Mouse (Mus musculus): ENCODE data around the gene Ssr1. TPM values are rescaled to one million over a fixed set of nuclear protein-coding genes. Genes with fewer than 3 reads are reported as not detected.

The Ssr1 gene
- polyA plus RNA-seq, 1 experiment from 2014 or later, result 131 TPM

DNA sequence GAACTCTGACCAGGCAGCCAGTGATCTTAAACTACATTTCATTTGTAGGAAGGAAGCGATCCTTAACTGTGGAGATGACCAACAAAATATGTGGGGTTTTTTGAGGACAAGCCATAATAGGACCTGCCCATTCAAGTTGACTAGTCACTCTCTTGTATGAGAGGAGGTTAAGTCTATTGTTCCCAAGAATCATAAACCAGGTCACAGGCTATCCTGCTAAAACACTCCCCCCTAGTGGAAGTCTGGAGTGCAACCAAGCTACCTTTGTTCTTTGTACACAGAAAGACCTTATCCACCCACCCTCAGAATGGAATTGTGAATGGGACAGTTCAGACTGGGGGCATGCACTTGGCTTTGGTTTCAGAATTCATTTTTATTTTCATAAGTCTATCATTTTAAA, 49.7 kb downstream of the Ssr1 start:
- H3K36me3 ChIP-seq, result peaks cover 24% of the 10 kb centered on the region
- H3K4me2 ChIP-seq (replicated peaks), result no peak overlapping the region
- no peak overlapping the region for H3K9ac ChIP-seq
- peaks cover 33% of the 10 kb centered on the region for H3K4me1 ChIP-seq
- no peak overlapping the region for H3K4me3 ChIP-seq (replicated peaks)
- H3K27ac ChIP-seq (replicated peaks), result peak overlapping the region; percentile 69; the same call in 1 of the 2 replicates
- no peak for ATAC-seq (ENCODE audit: insufficient number of reproducible peaks, low FRiP score, low TSS enrichment, low read depth)
- H3K27me3 ChIP-seq, result no peaks in the 10 kb centered on the region
- no peaks in the 10 kb centered on the region for H3K9me3 ChIP-seq (replicated peaks)
- 77% methylated on average over 1 of the region's 1 CpGs for WGBS

DNA sequence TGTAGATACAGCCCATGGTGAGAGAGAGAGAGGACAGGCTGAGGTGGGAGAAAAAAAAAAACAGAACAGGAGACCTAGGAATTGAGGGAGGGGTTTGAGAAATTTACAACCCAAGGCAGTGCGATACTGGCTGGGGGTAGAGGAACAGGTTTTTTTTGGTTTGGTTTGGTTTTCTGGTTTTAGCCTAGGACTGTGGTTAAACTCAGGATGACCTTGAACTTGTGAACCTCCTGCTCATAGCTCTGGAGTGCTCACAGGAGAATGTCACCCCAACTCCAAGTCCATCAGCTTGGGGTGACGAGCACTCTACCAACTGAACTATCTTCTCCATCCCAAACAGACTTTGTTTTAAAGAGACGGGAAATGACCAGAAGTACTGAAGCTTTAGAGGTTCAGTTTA, 50.6 kb downstream of the Ssr1 start:
- 63% methylated on average over 3 of the region's 3 CpGs for WGBS
- H3K27ac ChIP-seq (replicated peaks), result peak overlapping the region; percentile 69
- H3K9me3 ChIP-seq (replicated peaks), result no peaks in the 10 kb centered on the region
- H3K36me3 ChIP-seq, result peaks cover 15% of the 10 kb centered on the region
- no peak overlapping the region for H3K4me3 ChIP-seq (replicated peaks)
- peaks cover 33% of the 10 kb centered on the region for H3K4me1 ChIP-seq
- no peaks in the 10 kb centered on the region for H3K27me3 ChIP-seq
- no peak overlapping the region for H3K9ac ChIP-seq
- ATAC-seq (ENCODE audit: insufficient number of reproducible peaks, low FRiP score, low TSS enrichment, low read depth), result no peak
- no peak overlapping the region for H3K4me2 ChIP-seq (replicated peaks)

DNA sequence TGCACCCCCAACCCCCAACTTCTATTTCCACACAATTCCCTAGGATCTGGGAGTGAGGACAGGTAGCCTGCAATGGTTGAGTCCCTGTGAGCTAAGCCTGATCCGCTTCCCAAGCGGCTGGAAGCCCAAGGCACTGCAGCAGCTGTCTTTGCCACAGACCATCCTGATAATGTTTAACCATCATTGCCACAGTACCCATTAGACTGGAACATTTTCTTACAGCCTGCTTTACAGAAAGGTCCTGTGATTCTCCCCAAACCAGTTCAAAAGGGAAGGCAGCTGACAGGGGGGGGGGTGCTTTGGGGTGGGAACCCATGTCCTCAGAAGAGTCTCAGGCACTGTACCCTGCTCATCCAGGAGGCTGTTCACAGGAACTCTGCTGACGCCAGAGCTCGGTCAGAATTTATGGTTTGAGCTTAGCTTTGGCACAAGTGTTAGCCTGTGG, 51.1 kb downstream of the Ssr1 start:
- Histone ChIP-seq H3K27ac (replicated peaks) (peak overlapping the region; percentile 69), H3K9ac (no peak overlapping the region), H3K9me3 (replicated peaks) (no peaks in the 10 kb centered on the region), H3K27me3 (no peaks in the 10 kb centered on the region), H3K36me3 (peaks cover 13% of the 10 kb centered on the region), H3K4me1 (peaks cover 33% of the 10 kb centered on the region), H3K4me2 (replicated peaks) (no peak overlapping the region), H3K4me3 (replicated peaks) (no peak overlapping the region)
- WGBS, result 53% methylated on average over 4 of the region's 4 CpGs
- ATAC-seq (ENCODE audit: insufficient number of reproducible peaks, low FRiP score, low TSS enrichment, low read depth), result 0 out of 2 replicates have a peak, but pooled peaks have one; percentile 8

DNA sequence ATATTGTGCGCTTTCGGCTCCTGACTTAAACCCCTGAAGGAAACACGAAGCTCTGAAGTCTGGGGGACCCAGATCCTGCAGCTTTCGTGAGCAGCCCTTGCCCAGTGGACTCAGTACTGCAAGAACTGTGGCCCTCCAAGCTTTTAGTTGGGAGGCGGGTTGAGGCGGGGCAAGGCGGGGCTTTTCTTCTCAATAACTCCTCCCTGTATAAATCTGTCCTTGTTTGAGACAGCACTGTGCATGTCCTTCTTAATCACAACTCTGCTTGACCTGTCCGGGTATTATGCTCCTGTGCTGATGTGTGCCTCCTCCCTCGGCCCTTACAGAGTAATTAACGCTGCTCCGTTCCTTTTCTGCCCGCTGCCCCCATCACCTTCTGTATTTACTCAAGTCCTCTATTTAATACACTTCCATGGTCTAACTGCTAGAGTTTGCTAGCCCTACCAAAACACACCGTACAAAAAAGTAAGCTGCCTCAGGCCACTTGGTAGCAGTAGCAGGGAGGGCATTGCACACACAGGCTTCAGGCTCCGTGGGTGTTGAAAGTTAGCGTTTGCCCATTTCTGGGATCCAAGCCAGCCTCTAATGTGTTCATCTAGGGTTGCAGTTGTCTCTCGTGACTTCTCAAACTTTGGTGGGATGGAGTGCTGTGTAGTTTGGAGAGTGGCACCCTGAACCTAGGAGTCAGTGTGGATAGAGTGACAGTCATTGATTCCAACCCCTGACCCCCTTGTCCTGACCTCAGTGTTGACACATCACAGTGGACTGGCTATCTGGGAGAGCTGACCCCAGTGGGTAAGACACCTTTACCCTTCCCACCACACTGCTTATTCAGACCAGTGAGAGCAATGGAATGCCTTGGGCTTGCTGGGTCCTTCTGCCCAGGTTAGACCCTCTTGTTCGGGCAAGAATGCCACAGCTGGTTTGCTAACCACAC, 51.8 kb downstream of the Ssr1 start:
- WGBS, result 60% methylated on average over 17 of the region's 17 CpGs
- Histone ChIP-seq H3K4me3 (replicated peaks) (no peak overlapping the region), H3K27ac (replicated peaks) (peak overlapping the region; percentile 69), H3K9me3 (replicated peaks) (no peaks in the 10 kb centered on the region), H3K27me3 (no peaks in the 10 kb centered on the region), H3K4me2 (replicated peaks) (no peak overlapping the region), H3K4me1 (peaks cover 33% of the 10 kb centered on the region), H3K9ac (no peak overlapping the region), H3K36me3 (peaks cover 9% of the 10 kb centered on the region)
- peak; percentile 36 for ATAC-seq (ENCODE audit: insufficient number of reproducible peaks, low FRiP score, low TSS enrichment, low read depth)

DNA sequence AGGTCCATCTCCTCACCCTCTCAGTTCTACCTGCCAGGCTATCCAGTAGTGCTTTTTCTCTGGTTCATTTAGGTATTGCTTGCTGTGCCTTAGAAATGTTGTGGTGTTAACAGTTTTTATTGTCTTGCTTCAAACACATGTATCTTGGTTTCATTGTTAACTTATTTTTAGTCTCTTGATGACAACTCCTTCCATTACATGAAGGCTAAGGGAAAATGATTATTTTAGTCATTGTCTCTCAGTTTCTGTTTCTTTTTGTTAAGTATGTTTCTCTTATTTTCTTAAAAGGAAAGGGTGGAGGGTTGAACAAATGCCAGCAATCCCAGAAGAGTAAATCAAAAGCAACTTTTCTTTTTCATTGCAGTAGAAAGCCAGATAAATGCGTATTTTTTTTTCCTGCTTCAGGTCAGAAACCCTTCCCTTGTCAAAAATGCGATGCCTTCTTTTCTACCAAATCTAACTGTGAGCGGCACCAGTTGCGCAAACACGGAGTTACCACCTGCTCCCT, 52.8 kb downstream of the Ssr1 start:
- Histone ChIP-seq H3K36me3 (peaks cover 15% of the 10 kb centered on the region), H3K27ac (replicated peaks) (0 out of 2 replicates have a peak overlapping the region, but pooled peaks have one; percentile 69), H3K27me3 (no peaks in the 10 kb centered on the region), H3K4me1 (peaks cover 33% of the 10 kb centered on the region), H3K9ac (no peak overlapping the region), H3K4me2 (replicated peaks) (no peak overlapping the region), H3K9me3 (replicated peaks) (no peaks in the 10 kb centered on the region), H3K4me3 (replicated peaks) (no peak overlapping the region)
- ATAC-seq (ENCODE audit: insufficient number of reproducible peaks, low FRiP score, low TSS enrichment, low read depth), result no peak
- WGBS, result 74% methylated on average over 5 of the region's 5 CpGs

DNA sequence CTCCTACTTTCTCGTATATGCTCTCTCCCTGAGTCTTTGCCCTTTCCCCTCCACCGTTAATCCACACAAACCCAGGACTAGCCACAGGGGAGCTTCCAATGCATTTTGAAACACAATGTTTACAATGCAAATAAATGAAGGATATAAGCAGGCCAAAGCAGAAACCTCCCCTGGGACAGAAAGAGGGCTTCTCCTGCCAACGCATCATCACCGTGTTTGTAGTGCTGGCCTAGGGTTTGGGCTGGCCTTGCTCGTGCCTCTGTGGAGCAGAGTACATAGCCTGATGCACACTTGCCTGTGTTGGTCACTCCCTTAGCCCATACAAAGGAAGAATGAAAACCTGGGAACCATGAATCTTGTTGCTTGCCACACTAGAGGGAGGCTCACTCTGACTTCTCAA, 53.4 kb downstream of the Ssr1 start:
- H3K27ac ChIP-seq (replicated peaks), result no peak overlapping the region

DNA sequence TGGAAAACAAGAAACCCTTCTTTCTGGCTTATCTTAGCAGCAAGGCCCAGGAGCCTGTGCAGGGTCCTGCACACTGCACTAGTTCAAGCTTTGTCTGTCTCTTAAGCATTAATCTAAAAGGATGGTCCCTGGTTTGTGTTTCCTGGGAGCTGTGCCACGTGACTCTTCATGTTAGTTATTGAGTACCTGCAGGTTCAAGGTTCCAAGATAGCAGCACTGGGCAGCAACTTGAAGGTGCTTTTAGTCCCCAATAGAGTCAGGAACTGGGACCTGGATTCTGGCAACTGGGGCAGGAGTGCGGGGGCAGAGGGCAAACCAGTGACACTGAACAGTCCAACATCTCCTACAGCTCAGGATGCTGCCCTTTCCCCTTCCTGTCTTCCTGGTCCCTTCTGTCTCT, 53.9 kb downstream of the Ssr1 start:
- Histone ChIP-seq H3K4me2 (replicated peaks) (no peak overlapping the region), H3K4me1 (peaks cover 33% of the 10 kb centered on the region), H3K36me3 (peaks cover 23% of the 10 kb centered on the region), H3K27me3 (no peaks in the 10 kb centered on the region), H3K27ac (replicated peaks) (no peak overlapping the region), H3K4me3 (replicated peaks) (no peak overlapping the region), H3K9ac (no peak overlapping the region), H3K9me3 (replicated peaks) (no peaks in the 10 kb centered on the region)
- no peak for ATAC-seq (ENCODE audit: insufficient number of reproducible peaks, low FRiP score, low TSS enrichment, low read depth)
- WGBS, result 93% methylated on average over 2 of the region's 2 CpGs

More for the DNA sequence above, 53.4 kb downstream of the Ssr1 start:
- Histone ChIP-seq H3K4me3 (replicated peaks) (no peak overlapping the region), H3K27me3 (no peaks in the 10 kb centered on the region), H3K9ac (no peak overlapping the region), H3K4me1 (peaks cover 33% of the 10 kb centered on the region), H3K9me3 (replicated peaks) (no peaks in the 10 kb centered on the region), H3K4me2 (replicated peaks) (no peak overlapping the region), H3K36me3 (peaks cover 20% of the 10 kb centered on the region)
- ATAC-seq (ENCODE audit: insufficient number of reproducible peaks, low FRiP score, low TSS enrichment, low read depth), result no peak
- 63% methylated on average over 5 of the region's 5 CpGs for WGBS

DNA sequence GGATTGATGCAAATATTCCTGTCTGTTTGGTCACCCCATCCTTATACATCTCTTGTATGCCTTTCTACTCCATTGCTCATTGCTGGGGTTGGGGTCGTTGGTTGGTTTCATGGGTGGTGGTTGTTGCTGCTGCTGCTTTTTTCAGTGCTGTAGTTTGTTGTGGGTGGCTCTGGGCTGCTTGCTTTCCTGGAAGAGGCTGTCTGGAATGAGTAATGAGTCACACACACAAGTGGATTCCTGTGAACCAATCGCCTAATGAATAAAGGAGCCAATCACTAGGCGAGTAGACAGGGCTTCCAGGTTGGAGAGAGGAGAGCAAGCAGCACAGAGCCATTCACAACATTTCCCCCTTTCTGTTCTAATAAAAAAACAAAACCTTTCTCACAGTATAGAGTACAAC, 57.7 kb downstream of the Ssr1 start:
- no peak overlapping the region for H3K4me3 ChIP-seq (replicated peaks)
- no peak overlapping the region for H3K4me2 ChIP-seq (replicated peaks)
- peaks cover 4% of the 10 kb centered on the region for H3K4me1 ChIP-seq
- no peak overlapping the region for H3K27ac ChIP-seq (replicated peaks)
- WGBS, result 87% methylated on average over 3 of the region's 3 CpGs
- H3K27me3 ChIP-seq, result no peaks in the 10 kb centered on the region
- ATAC-seq (ENCODE audit: insufficient number of reproducible peaks, low FRiP score, low TSS enrichment, low read depth), result no peak
- H3K9me3 ChIP-seq (replicated peaks), result no peaks in the 10 kb centered on the region
- H3K9ac ChIP-seq, result no peak overlapping the region
- H3K36me3 ChIP-seq, result peaks cover 52% of the 10 kb centered on the region

DNA sequence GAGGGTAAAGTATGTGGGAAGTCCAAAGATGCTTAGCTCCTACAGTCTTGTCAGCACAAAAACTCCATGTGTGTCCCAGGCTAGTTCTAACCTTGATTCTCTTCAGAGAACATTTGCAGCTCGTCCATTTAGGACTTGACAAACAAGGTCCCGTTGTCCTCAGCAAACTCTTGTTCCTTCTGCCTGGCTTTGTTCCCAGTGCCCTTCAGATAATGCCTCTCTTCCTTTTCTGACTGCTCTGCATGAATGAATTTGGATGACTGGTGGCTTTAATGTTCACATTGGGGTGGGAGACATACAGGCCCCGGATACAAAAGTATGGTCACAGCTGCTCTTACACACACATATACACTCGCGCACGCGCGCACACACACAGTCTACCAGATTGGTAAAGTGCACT, 59.1 kb downstream of the Ssr1 start:
- H3K27ac ChIP-seq (replicated peaks), result no peak overlapping the region
- 87% methylated on average over 8 of the region's 8 CpGs for WGBS
- H3K4me2 ChIP-seq (replicated peaks), result no peak overlapping the region
- H3K9me3 ChIP-seq (replicated peaks), result no peaks in the 10 kb centered on the region
- ATAC-seq (ENCODE audit: insufficient number of reproducible peaks, low FRiP score, low TSS enrichment, low read depth), result no peak
- H3K9ac ChIP-seq, result no peak overlapping the region
- H3K4me1 ChIP-seq, result no peaks in the 10 kb centered on the region
- no peak overlapping the region for H3K4me3 ChIP-seq (replicated peaks)
- peaks cover 67% of the 10 kb centered on the region for H3K36me3 ChIP-seq
- H3K27me3 ChIP-seq, result no peaks in the 10 kb centered on the region

DNA sequence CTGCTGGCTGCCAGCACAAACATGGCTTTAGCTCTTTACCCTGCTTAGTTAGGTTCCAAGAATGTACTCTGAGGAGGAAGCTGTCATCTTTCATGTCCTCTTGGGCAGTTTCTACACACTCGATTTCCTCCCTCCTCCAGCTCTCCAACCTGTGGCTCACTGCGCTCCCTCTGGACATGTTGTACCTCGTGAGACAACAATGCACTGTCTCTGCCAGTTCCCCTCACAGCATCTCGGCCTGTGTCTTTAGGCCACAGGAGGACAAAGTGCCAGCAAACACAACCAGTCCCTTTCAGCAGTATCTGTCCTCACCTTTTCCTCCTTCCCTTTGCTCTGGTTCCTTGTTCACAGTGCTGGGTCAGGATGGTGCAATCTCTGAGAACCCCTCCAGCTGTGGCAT, 59.9 kb downstream of the Ssr1 start:
- Histone ChIP-seq H3K9me3 (replicated peaks) (no peaks in the 10 kb centered on the region), H3K9ac (no peak overlapping the region), H3K4me3 (replicated peaks) (no peak overlapping the region), H3K36me3 (peaks cover 75% of the 10 kb centered on the region), H3K4me2 (replicated peaks) (no peak overlapping the region), H3K4me1 (no peaks in the 10 kb centered on the region), H3K27ac (replicated peaks) (no peak overlapping the region), H3K27me3 (no peaks in the 10 kb centered on the region)
- 80% methylated on average over 4 of the region's 4 CpGs for WGBS
- ATAC-seq (ENCODE audit: insufficient number of reproducible peaks, low FRiP score, low TSS enrichment, low read depth), result no peak

DNA sequence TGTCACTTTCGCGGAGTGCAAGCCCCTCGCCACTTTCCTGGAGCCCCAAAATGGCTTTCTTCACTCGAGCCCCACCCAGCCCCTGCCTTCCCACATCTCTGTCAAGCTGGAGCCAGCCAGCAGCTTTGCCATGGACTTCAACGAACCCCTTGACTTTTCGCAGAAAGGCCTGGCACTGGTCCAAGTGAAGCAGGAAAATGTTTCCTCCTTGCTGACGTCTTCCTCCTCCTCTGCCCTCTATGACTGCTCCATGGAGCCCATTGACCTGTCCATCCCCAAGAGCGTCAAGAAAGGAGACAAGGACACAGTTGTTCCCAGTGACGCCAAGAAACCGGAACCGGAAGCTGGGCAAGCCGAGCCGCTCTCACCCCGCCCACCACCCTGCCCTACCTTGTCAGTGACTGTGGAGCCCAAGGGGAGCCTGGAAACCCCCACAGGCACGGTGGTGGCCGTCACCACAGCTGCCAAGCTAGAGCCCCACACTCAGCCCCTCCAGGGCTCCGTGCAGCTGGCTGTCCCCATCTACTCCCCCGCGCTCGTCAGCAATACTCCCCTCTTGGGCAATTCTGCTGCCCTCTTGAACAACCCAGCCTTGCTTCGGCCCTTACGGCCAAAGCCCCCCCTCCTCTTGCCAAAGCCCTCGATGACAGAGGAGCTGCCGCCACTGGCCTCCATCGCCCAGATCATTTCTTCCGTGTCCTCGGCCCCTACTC, 62.7 kb downstream of the Ssr1 start:
- no peaks in the 10 kb centered on the region for H3K4me1 ChIP-seq
- H3K27ac ChIP-seq (replicated peaks), result no peak overlapping the region
- ATAC-seq (ENCODE audit: insufficient number of reproducible peaks, low FRiP score, low TSS enrichment, low read depth), result no peak
- H3K9me3 ChIP-seq (replicated peaks), result no peaks in the 10 kb centered on the region
- WGBS, result 67% methylated on average over 27 of the region's 27 CpGs
- H3K4me2 ChIP-seq (replicated peaks), result no peak overlapping the region
- H3K27me3 ChIP-seq, result no peaks in the 10 kb centered on the region
- no peak overlapping the region for H3K9ac ChIP-seq
- peaks cover 69% of the 10 kb centered on the region for H3K36me3 ChIP-seq
- no peak overlapping the region for H3K4me3 ChIP-seq (replicated peaks)
